Mouse (Mus musculus) liver, embryonic 16.5 days (tissue): ENCODE results near the gene Arx. TPM values are rescaled to one million over a fixed set of nuclear protein-coding genes. Genes with fewer than 3 reads are reported as not detected.

Source experiments
- ATAC-seq: fragments of 200-750 bp; cut with Nextera tagmentation; 2 replicates; pipeline ENCODE4 v1.8.0; 2017; ENCODE audit warnings: low read depth, mild to moderate bottlenecking, moderate number of reproducible peaks, moderate library complexity
- H3K27ac ChIP-seq: fragments of 300-500 bp; sonication (generic); 2 replicates; pipeline ENCODE4 v1.5.1; 2014; ENCODE audit warnings: mild to moderate bottlenecking, low read length
- H3K27me3 ChIP-seq: fragments of 300-500 bp; sonication (generic); 2 replicates; pipeline ENCODE4 v1.6.1; 2014; ENCODE audit warnings: low read depth, low read length, mixed read lengths; ENCODE audit not compliant: control insufficient read depth, insufficient read depth
- H3K36me3 ChIP-seq: fragments of 300-500 bp; sonication (generic); 2 replicates; pipeline ENCODE4 v1.6.1; 2014; ENCODE audit warnings: mild to moderate bottlenecking; ENCODE audit not compliant: control insufficient read depth, insufficient read depth
- H3K4me1 ChIP-seq: fragments of 300-500 bp; sonication (generic); 2 replicates; pipeline ENCODE4 v1.6.1; 2014; ENCODE audit warnings: low read depth, low read length, mixed read lengths; ENCODE audit not compliant: control insufficient read depth
- H3K4me2 ChIP-seq: fragments of 300-500 bp; sonication (generic); 2 replicates; pipeline ENCODE4 v1.6.1; 2014; ENCODE audit warnings: low read depth, low read length, mixed read lengths
- H3K4me3 ChIP-seq: fragments of 300-500 bp; sonication (generic); 2 replicates; pipeline ENCODE4 v1.5.1; 2014; ENCODE audit warnings: low read depth, mild to moderate bottlenecking, low read length
- H3K9ac ChIP-seq: fragments of 300-500 bp; sonication (generic); 2 replicates; pipeline ENCODE4 v1.6.1; 2014; ENCODE audit warnings: low read depth, low read length
- H3K9me3 ChIP-seq: fragments of 300-500 bp; sonication (generic); replicated peaks from 2 replicates; pipeline ENCODE4 v1.6.1; 2016; ENCODE audit warnings: low read length; ENCODE audit not compliant: control insufficient read depth
- WGBS: fragments of 180-500 bp; shearing (Covaris S2); extraction: QIAGEN DNeasy Blood & Tissue Kit; methylation state at CpG from one replicate; pipeline ENCODE4 v1.1.7; 2014; ENCODE audit not compliant: insufficient replicate concordance; 5-methylcytosine and 5-hydroxymethylcytosine counted together
- polyA plus RNA-seq: library from polyadenylated mRNA; unstranded; fragments of >200 nt; fragmentation: Nextera tagmentation; extraction: Ambion mirVana; gene quantifications from 2 replicates; pipeline ENCODE4 v1.2.1, GENCODE M21; 2015

The Arx gene
- polyA plus RNA-seq = not detected in 2 replicates

DNA sequence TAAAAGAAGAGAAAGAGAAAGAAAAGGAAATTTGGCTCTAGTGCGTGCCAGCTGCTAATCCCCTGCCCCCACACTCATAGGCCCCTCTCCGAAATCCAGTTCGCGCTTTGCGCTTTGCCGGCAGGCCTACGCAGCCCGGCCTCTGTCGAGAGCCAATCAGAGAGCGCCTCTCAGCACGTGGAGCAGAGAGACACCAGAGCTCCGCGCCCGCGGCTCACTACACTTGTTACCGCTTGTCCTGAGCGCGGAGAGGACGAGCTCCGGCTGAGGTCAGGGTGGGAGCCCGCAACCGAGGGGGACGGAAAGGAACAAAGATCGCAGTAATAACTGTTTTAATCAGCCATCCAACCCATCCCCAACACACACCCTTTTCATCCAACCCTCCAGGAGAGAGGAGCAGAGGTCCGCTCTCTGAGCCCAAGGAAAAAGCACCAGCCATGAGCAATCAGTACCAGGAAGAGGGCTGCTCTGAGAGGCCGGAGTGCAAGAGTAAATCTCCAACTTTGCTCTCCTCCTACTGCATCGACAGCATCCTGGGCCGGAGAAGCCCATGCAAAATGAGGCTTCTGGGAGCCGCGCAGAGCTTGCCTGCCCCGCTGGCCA, at the start of gene Arx:
Arx (plus strand) TSS at position 155 of the 603 bp plus-strand sequence.
- Histone ChIP-seq H3K4me2 (no peak within 1 kb of the TSS), H3K27me3 (peaks cover 94% of the 10 kb centered on the region), H3K27ac (no peak within 1 kb of the TSS), H3K36me3 (no peaks in the 10 kb centered on the region), H3K4me3 (no peak within 1 kb of the TSS), H3K4me1 (no peaks in the 10 kb centered on the region), H3K9ac (no peak within 1 kb of the TSS), H3K9me3 (no peaks in the 10 kb centered on the region)
- WGBS = 17% methylated on average over 31 of the region's 31 CpGs
- peak; percentile 43; the same call in 1 of the 2 replicates for ATAC-seq

DNA sequence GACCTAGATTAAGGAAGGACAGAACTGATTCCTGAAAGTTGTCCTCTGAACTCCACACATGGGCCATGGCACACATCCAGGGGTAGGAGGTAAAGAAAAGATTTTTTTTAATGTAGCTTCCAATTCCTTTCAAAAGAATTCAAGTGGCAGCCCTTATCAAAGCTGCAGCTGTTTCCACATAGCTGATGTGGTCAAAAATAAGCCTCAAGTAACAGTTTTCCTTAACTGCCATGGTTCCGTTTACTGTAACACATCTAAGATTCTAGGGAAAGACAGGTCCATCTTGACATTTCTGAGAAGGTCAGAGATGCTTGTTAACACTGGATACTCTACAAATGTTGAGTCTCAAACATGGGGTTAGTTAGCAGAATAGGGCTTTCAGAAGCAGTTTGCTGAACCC, 34.9 kb upstream of the Arx start:
- WGBS = 48% methylated on average over 1 of the region's 1 CpGs
- Histone ChIP-seq H3K36me3 (no peaks in the 10 kb centered on the region), H3K9me3 (no peaks in the 10 kb centered on the region), H3K27me3 (no peaks in the 10 kb centered on the region), H3K4me1 (no peaks in the 10 kb centered on the region), H3K4me3 (no peak overlapping the region), H3K9ac (no peak overlapping the region), H3K27ac (no peak overlapping the region), H3K4me2 (no peak overlapping the region)
- no peak for ATAC-seq

DNA sequence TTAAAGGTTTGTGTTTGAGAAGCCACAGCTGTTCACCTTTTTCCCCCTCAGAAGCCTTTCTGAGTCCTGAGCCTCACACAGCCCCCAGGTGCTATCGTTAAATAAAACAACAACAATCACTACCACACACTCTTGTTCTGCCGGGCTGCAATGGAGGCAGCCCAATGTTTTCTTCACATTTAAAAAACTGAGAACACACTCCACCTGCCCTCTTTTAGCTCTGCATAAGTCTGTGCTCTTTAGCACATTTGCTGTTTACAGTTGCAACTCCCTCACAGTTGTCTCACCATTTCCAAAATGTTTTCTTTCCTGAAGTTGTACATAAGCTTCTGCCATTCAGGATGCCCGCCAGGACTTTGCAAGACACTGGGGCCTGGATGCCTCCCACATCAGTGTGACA, 10.6 kb upstream of the Arx start:
- 36% methylated on average over 3 of the region's 3 CpGs for WGBS
- Histone ChIP-seq H3K27ac (no peak overlapping the region), H3K27me3 (peaks cover 11% of the 10 kb centered on the region), H3K4me2 (no peak overlapping the region), H3K4me1 (no peaks in the 10 kb centered on the region), H3K36me3 (no peaks in the 10 kb centered on the region), H3K4me3 (no peak overlapping the region), H3K9ac (no peak overlapping the region), H3K9me3 (no peaks in the 10 kb centered on the region)
- no peak for ATAC-seq

DNA sequence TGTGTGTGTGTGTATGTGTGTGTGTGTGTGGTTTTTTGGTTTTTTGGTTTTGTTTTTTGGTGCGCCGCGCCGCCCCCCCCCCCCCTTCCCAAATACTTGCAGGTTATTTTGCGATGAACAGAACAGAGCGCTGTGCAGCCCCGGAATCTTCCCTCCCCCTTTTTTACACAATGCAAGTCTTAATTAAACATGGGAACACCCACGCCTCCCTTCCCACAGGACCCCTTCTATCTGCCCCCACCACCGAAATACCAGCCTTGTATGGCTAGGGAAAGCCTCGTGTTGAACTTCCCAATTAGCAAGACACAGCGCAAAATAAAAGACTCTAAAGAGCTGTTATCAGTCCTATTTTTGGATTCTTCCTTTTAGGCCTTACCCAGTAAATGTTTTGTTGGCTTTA, 6.3 kb upstream of the Arx start:
- H3K4me3 ChIP-seq = no peak overlapping the region
- no peak for ATAC-seq
- peaks cover 47% of the 10 kb centered on the region for H3K27me3 ChIP-seq
- H3K4me2 ChIP-seq = no peak overlapping the region
- WGBS = 38% methylated on average over 7 of the region's 11 CpGs
- H3K27ac ChIP-seq = no peak overlapping the region
- no peak overlapping the region for H3K9ac ChIP-seq
- no peaks in the 10 kb centered on the region for H3K4me1 ChIP-seq
- H3K36me3 ChIP-seq = no peaks in the 10 kb centered on the region
- no peaks in the 10 kb centered on the region for H3K9me3 ChIP-seq

DNA sequence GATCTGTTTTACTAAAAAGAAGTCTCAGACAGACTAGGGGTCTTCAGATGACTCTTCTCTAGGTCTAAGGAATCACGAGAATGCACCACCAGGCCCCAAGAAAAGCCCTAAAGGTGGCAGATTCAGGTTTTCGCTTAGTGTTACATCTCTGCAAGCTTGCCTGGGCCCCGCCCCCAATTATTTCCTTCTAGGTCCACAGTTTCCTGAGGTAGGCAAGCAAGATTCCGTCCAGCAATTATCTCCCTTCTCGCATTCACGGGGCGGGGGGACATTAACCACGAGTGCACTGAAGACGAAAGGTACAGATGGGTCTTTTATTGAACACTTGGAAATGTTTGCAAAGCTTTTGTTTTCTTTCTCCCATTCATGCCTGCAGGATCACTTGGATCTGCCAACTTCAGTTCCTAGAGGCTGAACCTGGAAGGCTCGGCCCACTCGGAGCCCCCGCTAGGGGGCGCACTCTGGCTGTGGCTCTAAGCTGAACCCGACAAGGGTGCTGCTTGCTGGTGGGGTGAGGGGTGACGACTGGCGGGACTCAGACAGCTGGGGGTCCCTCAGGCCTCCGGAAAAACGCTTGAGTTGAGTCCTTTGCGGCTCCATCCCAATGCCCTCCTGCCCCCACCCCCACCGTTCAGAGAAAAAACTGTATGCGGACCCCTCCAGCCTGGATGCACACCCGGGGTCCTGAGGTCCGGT, 5.1 kb upstream of the Arx start:
- Histone ChIP-seq H3K9ac (no peak overlapping the region), H3K27ac (no peak overlapping the region), H3K27me3 (peaks cover 60% of the 10 kb centered on the region), H3K4me3 (no peak overlapping the region), H3K36me3 (no peaks in the 10 kb centered on the region), H3K4me1 (no peaks in the 10 kb centered on the region), H3K4me2 (no peak overlapping the region), H3K9me3 (no peaks in the 10 kb centered on the region)
- no peak for ATAC-seq
- 21% methylated on average over 23 of the region's 23 CpGs for WGBS

DNA sequence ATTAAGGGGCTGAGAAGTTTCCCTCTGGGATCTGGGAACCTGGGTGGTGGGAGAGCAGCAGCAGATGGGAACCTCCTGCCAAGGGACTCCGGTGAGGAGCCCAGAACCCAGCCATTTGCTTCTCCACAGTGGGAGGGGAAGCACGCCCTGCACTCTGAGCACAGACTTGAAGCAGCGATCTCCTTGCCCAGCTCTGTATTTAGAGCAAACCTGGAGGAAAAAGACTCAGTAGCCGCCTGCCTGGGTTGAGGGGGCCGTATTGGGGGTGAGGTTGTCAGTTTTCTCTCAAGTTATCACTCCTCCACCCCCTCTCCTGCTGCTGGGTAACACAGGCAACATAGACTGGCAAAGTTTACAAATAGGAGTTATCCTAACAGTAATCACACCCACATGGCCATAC, 4.5 kb upstream of the Arx start:
- Histone ChIP-seq H3K27me3 (peaks cover 65% of the 10 kb centered on the region), H3K4me2 (no peak overlapping the region), H3K9me3 (no peaks in the 10 kb centered on the region), H3K9ac (no peak overlapping the region), H3K36me3 (no peaks in the 10 kb centered on the region), H3K4me3 (no peak overlapping the region), H3K27ac (no peak overlapping the region), H3K4me1 (no peaks in the 10 kb centered on the region)
- no peak for ATAC-seq
- 8% methylated on average over 5 of the region's 5 CpGs for WGBS

DNA sequence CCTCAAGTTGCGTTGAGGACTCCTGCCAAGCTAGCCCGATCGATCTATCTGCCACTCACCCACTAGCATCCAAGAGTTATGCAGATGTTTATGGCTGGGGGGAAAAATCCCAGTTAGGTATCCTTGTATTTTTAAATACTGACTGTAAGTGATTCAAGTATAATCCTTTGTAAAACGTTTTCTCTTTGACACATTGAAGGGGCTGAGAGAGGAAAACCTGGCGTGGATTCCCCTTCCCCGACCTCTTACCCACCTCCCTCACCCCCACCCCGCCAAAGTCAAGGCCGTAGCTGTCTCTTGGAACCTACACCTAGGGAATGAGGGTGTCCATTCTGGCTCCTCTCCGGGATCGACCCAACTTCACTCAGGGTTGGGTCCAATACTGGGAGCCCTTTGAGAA, 1.2 kb upstream of the Arx start:
- Histone ChIP-seq H3K9me3 (no peaks in the 10 kb centered on the region), H3K27me3 (peaks cover 89% of the 10 kb centered on the region), H3K27ac (no peak overlapping the region), H3K9ac (no peak overlapping the region), H3K4me3 (no peak overlapping the region), H3K4me1 (no peaks in the 10 kb centered on the region), H3K4me2 (no peak overlapping the region), H3K36me3 (no peaks in the 10 kb centered on the region)
- ATAC-seq = no peak
- WGBS = 17% methylated on average over 10 of the region's 10 CpGs

DNA sequence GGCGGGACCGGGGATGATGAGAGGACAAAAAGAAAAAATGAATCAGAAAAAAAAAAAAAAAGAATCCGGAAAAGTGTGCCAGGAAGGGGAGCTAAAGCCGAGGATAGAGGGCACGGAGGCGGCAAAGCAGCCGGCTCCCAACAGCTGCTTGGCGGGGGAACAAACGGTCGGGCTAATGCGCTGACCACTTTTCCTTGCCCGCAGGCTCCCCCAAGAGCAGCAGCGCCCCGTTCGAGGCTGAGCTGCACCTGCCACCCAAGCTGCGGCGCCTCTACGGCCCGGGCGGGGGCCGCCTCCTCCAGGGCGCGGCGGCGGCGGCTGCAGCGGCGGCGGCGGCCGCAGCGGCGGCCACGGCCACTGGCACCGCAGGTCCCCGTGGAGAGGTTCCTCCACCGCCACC, 2.1 kb downstream of the Arx start:
- Histone ChIP-seq H3K27me3 (peaks cover 94% of the 10 kb centered on the region), H3K4me1 (no peaks in the 10 kb centered on the region), H3K36me3 (no peaks in the 10 kb centered on the region), H3K27ac (no peak overlapping the region), H3K4me2 (peak overlapping the region; percentile 36), H3K9ac (no peak overlapping the region), H3K4me3 (peak overlapping the region; percentile 7), H3K9me3 (no peaks in the 10 kb centered on the region)
- no peak for ATAC-seq
- 14% methylated on average over 20 of the region's 37 CpGs for WGBS

DNA sequence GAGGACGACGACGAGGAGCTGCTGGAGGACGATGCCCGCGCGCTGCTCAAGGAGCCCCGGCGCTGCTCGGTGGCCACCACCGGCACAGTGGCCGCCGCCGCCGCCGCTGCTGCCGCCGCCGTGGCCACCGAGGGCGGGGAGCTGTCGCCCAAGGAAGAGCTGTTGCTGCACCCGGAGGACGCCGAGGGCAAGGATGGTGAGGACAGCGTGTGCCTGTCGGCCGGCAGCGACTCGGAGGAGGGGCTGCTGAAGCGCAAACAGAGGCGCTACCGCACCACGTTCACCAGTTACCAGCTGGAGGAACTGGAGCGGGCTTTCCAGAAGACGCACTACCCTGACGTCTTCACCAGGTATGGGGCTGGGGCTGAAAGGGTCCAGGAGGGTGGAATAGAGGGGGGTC, 2.8 kb downstream of the Arx start:
- no peak overlapping the region for H3K9ac ChIP-seq
- peak overlapping the region; percentile 36 for H3K4me2 ChIP-seq
- no peak overlapping the region for H3K27ac ChIP-seq
- H3K9me3 ChIP-seq = no peaks in the 10 kb centered on the region
- WGBS = 15% methylated on average over 37 of the region's 37 CpGs
- peak overlapping the region; percentile 7; the same call in 1 of the 2 replicates for H3K4me3 ChIP-seq
- no peaks in the 10 kb centered on the region for H3K36me3 ChIP-seq
- no peak for ATAC-seq
- peaks cover 98% of the 10 kb centered on the region for H3K27me3 ChIP-seq
- no peaks in the 10 kb centered on the region for H3K4me1 ChIP-seq
